Mouse (Mus musculus) hindbrain, postnatal 0 days (tissue): ENCODE measurements around the gene Vmn1r49. TPM values are rescaled to one million over a fixed set of nuclear protein-coding genes. Genes with fewer than 3 reads are reported as not detected.
"Not testable (repeated sequence)": the region's sequence is repeated elsewhere in the genome, so short reads cannot be mapped to it uniquely, and the experiment has no call there.

ENCODE experiments used
- ATAC-seq: fragments of 200-750 bp; cut with Nextera tagmentation; 2 replicates; pipeline ENCODE4 v1.8.0; 2017; ENCODE audit warnings: mild to moderate bottlenecking, moderate TSS enrichment, moderate library complexity
- DNase-seq: peaks from one replicate; pipeline ENCODE4 v3.0.0-alpha.2; 2015; ENCODE audit warnings: low spot score
- H3K27ac ChIP-seq: fragments of 300-500 bp; sonication (generic); 2 replicates; pipeline ENCODE4 v1.5.1; 2014; ENCODE audit warnings: mild to moderate bottlenecking
- H3K27me3 ChIP-seq: fragments of 300-500 bp; sonication (generic); 2 replicates; pipeline ENCODE4 v1.6.1; 2014; ENCODE audit warnings: low read length, mixed read lengths; ENCODE audit not compliant: insufficient read depth
- H3K36me3 ChIP-seq: fragments of 300-500 bp; sonication (generic); 2 replicates; pipeline ENCODE4 v1.6.1; 2014; ENCODE audit warnings: low read length, mixed read lengths; ENCODE audit not compliant: insufficient read depth
- H3K4me1 ChIP-seq: fragments of 300-500 bp; sonication (generic); 2 replicates; pipeline ENCODE4 v1.6.1; 2014; ENCODE audit warnings: antibody characterized with exemption, low read length, mixed read lengths; ENCODE audit not compliant: insufficient read depth
- H3K4me2 ChIP-seq: fragments of 300-500 bp; sonication (generic); 2 replicates; pipeline ENCODE4 v1.6.1; 2014; ENCODE audit warnings: low read depth, mild to moderate bottlenecking, low read length, moderate library complexity, mixed read lengths
- H3K4me3 ChIP-seq: fragments of 300-500 bp; sonication (generic); 2 replicates; pipeline ENCODE4 v1.5.1; 2014; ENCODE audit warnings: low read length
- H3K9ac ChIP-seq: fragments of 300-500 bp; sonication (generic); replicated peaks from 2 replicates; pipeline ENCODE4 v1.6.1; 2014; ENCODE audit warnings: mild to moderate bottlenecking, low read length, moderate library complexity, mixed read lengths
- H3K9me3 ChIP-seq: fragments of 300-500 bp; sonication (generic); 2 replicates; pipeline ENCODE4 v1.6.1; 2016; ENCODE audit warnings: low read length, mixed read lengths
- CTCF ChIP-seq: IDR thresholded peaks from 2 replicates; pipeline ENCODE4 v1.5.1; 2016; ENCODE audit warnings: antibody characterized with exemption, control low read depth, low read depth
- WGBS: fragments of 180-500 bp; shearing (Covaris S2); extraction: QIAGEN DNeasy Blood & Tissue Kit; methylation state at CpG from one replicate; pipeline ENCODE4 v1.1.7; 2014; 5-methylcytosine and 5-hydroxymethylcytosine counted together
- polyA plus RNA-seq: library from polyadenylated mRNA; unstranded; fragments of >200 nt; fragmentation: Nextera tagmentation; extraction: Ambion mirVana; gene quantifications from 2 replicates; pipeline ENCODE4 v1.2.1, GENCODE M21; 2015
- total RNA-seq: library from RNA; depleted of rRNA; stranded (reverse); fragments of >200 nt; gene quantifications from 2 replicates; pipeline ENCODE4 v1.2.3, GENCODE M21; 2014; rRNA removed

The Vmn1r49 gene
- total RNA-seq: not detected in 2 replicates
- polyA plus RNA-seq: not detected in 2 replicates

DNA sequence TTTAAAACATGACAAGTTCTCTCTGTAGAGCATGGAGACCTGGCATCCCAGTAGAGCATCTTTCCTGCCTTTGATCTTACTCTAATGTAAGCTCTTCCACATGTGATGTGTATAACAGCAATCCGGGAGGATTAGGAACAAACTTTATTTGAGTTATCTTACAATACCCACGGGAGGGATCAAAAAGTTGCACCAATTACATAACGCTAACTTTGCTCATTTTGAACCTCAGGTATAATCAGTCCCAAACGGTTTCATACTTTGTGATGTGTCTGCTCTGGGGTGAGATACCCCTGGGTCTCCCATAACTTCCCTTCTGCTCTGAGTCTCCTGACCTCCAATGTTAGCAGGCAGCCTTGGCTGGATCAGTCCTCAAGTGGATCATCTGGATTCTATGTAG, at the start of gene Vmn1r49:
TSS of gene Vmn1r49 (minus strand) at position 101 of the 400 bp plus-strand sequence.
- DNase-seq (no peak), ATAC-seq (no peak)
- no peaks in the 10 kb centered on the region for H3K4me1 ChIP-seq
- no peaks in the 10 kb centered on the region for H3K27me3 ChIP-seq
- no peak within 1 kb of the TSS for H3K27ac ChIP-seq
- H3K4me3 ChIP-seq: no peak within 1 kb of the TSS
- H3K36me3 ChIP-seq: no peaks in the 10 kb centered on the region
- no peak for TF ChIP-seq CTCF
- no peak within 1 kb of the TSS for H3K9ac ChIP-seq
- H3K4me2 ChIP-seq: no peak within 1 kb of the TSS
- 86% methylated on average over 4 of the region's 4 CpGs for WGBS
- H3K9me3 ChIP-seq: no peaks in the 10 kb centered on the region

GRCm38 (mm10) chr6:90122296-90122695, 44.0 kb upstream of the Vmn1r49 start, which contains the start of gene Vmn1r51:
Vmn1r51 (plus strand) TSS chr6:90122596.
- H3K36me3 ChIP-seq, H3K27me3 ChIP-seq, H3K9ac ChIP-seq, H3K4me2 ChIP-seq, ATAC-seq, H3K9me3 ChIP-seq, DNase-seq, H3K27ac ChIP-seq, H3K4me1 ChIP-seq, H3K4me3 ChIP-seq: not testable (repeated sequence)
- 90% methylated on average over 1 of the region's 1 CpGs for WGBS

DNA sequence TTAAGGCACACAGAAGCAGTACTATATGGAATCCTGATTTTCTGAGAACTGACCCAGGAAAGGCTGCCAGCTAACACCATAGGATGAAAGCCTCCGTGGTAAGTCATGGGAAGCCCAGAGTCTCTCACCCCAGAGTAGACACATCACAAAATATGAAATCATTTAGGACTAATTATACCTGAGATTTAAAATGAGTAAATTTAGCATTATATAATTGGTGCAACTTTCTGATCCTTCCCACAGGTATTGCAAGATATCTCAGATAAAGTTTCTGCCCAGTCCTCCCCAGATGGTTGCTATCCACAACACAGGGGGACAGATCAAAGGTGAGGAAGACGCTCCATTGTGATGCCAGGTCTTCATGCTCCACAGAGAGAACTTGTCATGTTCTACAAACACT, 22.8 kb upstream of the Vmn1r49 start, which contains the start of gene Vmn1r50:
TSS of gene Vmn1r50 (plus strand) at position 301 of the 400 bp plus-strand sequence.
- Histone ChIP-seq H3K36me3 (no peaks in the 10 kb centered on the region), H3K9me3 (no peaks in the 10 kb centered on the region), H3K27me3 (no peaks in the 10 kb centered on the region), H3K4me2 (no peak within 1 kb of the TSS), H3K9ac (no peak within 1 kb of the TSS), H3K4me1 (no peaks in the 10 kb centered on the region), H3K27ac (no peak within 1 kb of the TSS), H3K4me3 (no peak within 1 kb of the TSS)
- no peak for DNase-seq
- no peak for TF ChIP-seq CTCF
- WGBS: 63% methylated on average over 2 of the region's 2 CpGs
- no peak for ATAC-seq

- no peak for TF ChIP-seq CTCF
- 88% methylated on average over 2 of the region's 2 CpGs for WGBS
Observed at GRCm38 (mm10) chr6:90100566-90100965, 22.3 kb upstream of the Vmn1r49 start.

GRCm38 (mm10) chr6:90036741-90037140, 41.6 kb downstream of the Vmn1r49 start, which contains the start of gene Vmn1r48:
Vmn1r48 (minus strand) TSS chr6:90036841.
- H3K27me3 ChIP-seq, H3K4me1 ChIP-seq, ATAC-seq, H3K4me2 ChIP-seq, H3K27ac ChIP-seq, H3K4me3 ChIP-seq, H3K9ac ChIP-seq, DNase-seq, H3K9me3 ChIP-seq, H3K36me3 ChIP-seq: not testable (repeated sequence)
- WGBS: no CpG with 5 or more reads among the region's 2 CpGs

More at GRCm38 (mm10) chr6:90100566-90100965, 22.3 kb upstream of the Vmn1r49 start:
- Histone ChIP-seq H3K9me3 (no peaks in the 10 kb centered on the region), H3K4me1 (no peaks in the 10 kb centered on the region), H3K9ac (no peak overlapping the region), H3K4me2 (no peak overlapping the region), H3K36me3 (no peaks in the 10 kb centered on the region), H3K27ac (no peak overlapping the region), H3K27me3 (no peaks in the 10 kb centered on the region), H3K4me3 (no peak overlapping the region)
- DNase-seq (no peak), ATAC-seq (no peak)

Other genes starting within 250 kb of the Vmn1r49 start
- gene Vmn1r42, start 202.1 kb downstream of the Vmn1r49 start, total RNA-seq: not detected in 2 replicates
- not detected in 2 replicates for gene Vmn1r42, start 202.1 kb downstream of the Vmn1r49 start, polyA plus RNA-seq
- gene Vmn1r43, start 202.1 kb downstream of the Vmn1r49 start, total RNA-seq: not detected in 2 replicates
- gene Vmn1r43, start 202.1 kb downstream of the Vmn1r49 start, polyA plus RNA-seq: not detected in 2 replicates
- not detected in 2 replicates for gene Vmn1r44, start 194.8 kb downstream of the Vmn1r49 start, total RNA-seq
- gene Vmn1r44, start 194.8 kb downstream of the Vmn1r49 start, polyA plus RNA-seq: not detected in 2 replicates
- not detected in 2 replicates for gene Vmn1r45, start 137.9 kb downstream of the Vmn1r49 start, total RNA-seq
- not detected in 2 replicates for gene Vmn1r45, start 137.9 kb downstream of the Vmn1r49 start, polyA plus RNA-seq
- gene Vmn1r46, start 109.2 kb downstream of the Vmn1r49 start, total RNA-seq: not detected in 2 replicates
- not detected in 2 replicates for gene Vmn1r46, start 109.2 kb downstream of the Vmn1r49 start, polyA plus RNA-seq
- not detected in 2 replicates for gene Vmn1r47, start 62.4 kb downstream of the Vmn1r49 start, total RNA-seq
- gene Vmn1r47, start 62.4 kb downstream of the Vmn1r49 start, polyA plus RNA-seq: not detected in 2 replicates
- gene Vmn1r48, start 41.7 kb downstream of the Vmn1r49 start, total RNA-seq: not detected in 2 replicates
- gene Vmn1r48, start 41.7 kb downstream of the Vmn1r49 start, polyA plus RNA-seq: not detected in 2 replicates
- not detected in 2 replicates for gene Vmn1r50, start 22.9 kb upstream of the Vmn1r49 start, total RNA-seq
- gene Vmn1r50, start 22.9 kb upstream of the Vmn1r49 start, polyA plus RNA-seq: not detected in 2 replicates
- gene Vmn1r51, start 44.1 kb upstream of the Vmn1r49 start, total RNA-seq: not detected in 2 replicates
- gene Vmn1r51, start 44.1 kb upstream of the Vmn1r49 start, polyA plus RNA-seq: 0.06 TPM in 1 of 2 replicates, not detected in the other
- gene Vmn1r52, start 96.3 kb upstream of the Vmn1r49 start, total RNA-seq: not detected in 2 replicates
- not detected in 2 replicates for gene Vmn1r52, start 96.3 kb upstream of the Vmn1r49 start, polyA plus RNA-seq
- gene V1ra8, start 124.3 kb upstream of the Vmn1r49 start, total RNA-seq: not detected in 2 replicates
- not detected in 2 replicates for gene V1ra8, start 124.3 kb upstream of the Vmn1r49 start, polyA plus RNA-seq
- 1.2 TPM in 1 of 2 replicates, not detected in the other for gene Vmn1r53, start 145.9 kb upstream of the Vmn1r49 start, total RNA-seq
- not detected in 2 replicates for gene Vmn1r53, start 145.9 kb upstream of the Vmn1r49 start, polyA plus RNA-seq
- not detected in 2 replicates for gene Vmn1r54, start 167.8 kb upstream of the Vmn1r49 start, total RNA-seq
- gene Vmn1r54, start 167.8 kb upstream of the Vmn1r49 start, polyA plus RNA-seq: not detected in 2 replicates
- gene BC048671, start 222.7 kb upstream of the Vmn1r49 start, total RNA-seq: not detected in 2 replicates
- gene BC048671, start 222.7 kb upstream of the Vmn1r49 start, polyA plus RNA-seq: not detected in 2 replicates
- 0.11 and 0.21 TPM in 2 replicates for gene Chst13, start 246.7 kb upstream of the Vmn1r49 start, total RNA-seq
- 0.20 and 0.35 TPM in 2 replicates for gene Chst13, start 246.7 kb upstream of the Vmn1r49 start, polyA plus RNA-seq